Mouse (Mus musculus) neural tube, embryonic 12.5 days (tissue): ENCODE data around the gene Phactr1. TPM values are rescaled to one million over a fixed set of nuclear protein-coding genes. Genes with fewer than 3 reads are reported as not detected.

ENCODE experiments used
- ATAC-seq: fragments of 200-750 bp; cut with Nextera tagmentation; 2 replicates; pipeline ENCODE4 v1.8.0; 2017; ENCODE audit warnings: low read depth, mild to moderate bottlenecking, moderate TSS enrichment, moderate library complexity; ENCODE audit not compliant: low FRiP score
- H3K27ac ChIP-seq: fragments of 300-500 bp; sonication (generic); 2 replicates; pipeline ENCODE4 v1.5.1; 2016
- H3K27me3 ChIP-seq: fragments of 300-500 bp; sonication (generic); replicated peaks from 2 replicates; pipeline ENCODE4 v1.6.1; 2016; ENCODE audit warnings: mild to moderate bottlenecking
- H3K36me3 ChIP-seq: fragments of 300-500 bp; sonication (generic); 2 replicates; pipeline ENCODE4 v1.6.1; 2016; ENCODE audit warnings: mild to moderate bottlenecking
- H3K4me1 ChIP-seq: fragments of 300-500 bp; sonication (generic); 2 replicates; pipeline ENCODE4 v1.6.1; 2016
- H3K4me2 ChIP-seq: fragments of 300-500 bp; sonication (generic); replicated peaks from 2 replicates; pipeline ENCODE4 v1.6.1; 2016; ENCODE audit warnings: mild to moderate bottlenecking
- H3K4me3 ChIP-seq: fragments of 300-500 bp; sonication (generic); 2 replicates; pipeline ENCODE4 v1.5.1; 2016
- H3K9ac ChIP-seq: fragments of 300-500 bp; sonication (generic); 2 replicates; pipeline ENCODE4 v1.6.1; 2016; ENCODE audit warnings: mild to moderate bottlenecking
- H3K9me3 ChIP-seq: fragments of 300-500 bp; sonication (generic); 2 replicates; pipeline ENCODE4 v1.6.1; 2016; ENCODE audit warnings: mild to moderate bottlenecking
- WGBS: fragments of 180-500 bp; shearing (Covaris S2); methylation state at CpG from one replicate; pipeline ENCODE4 v1.1.7; 2016; 5-methylcytosine and 5-hydroxymethylcytosine counted together
- polyA plus RNA-seq: library from polyadenylated mRNA; unstranded; fragments of >200 nt; fragmentation: Nextera tagmentation; extraction: Ambion mirVana; gene quantifications from 2 replicates; pipeline ENCODE4 v1.2.1, GENCODE M21; 2016

Phactr1 gene
- polyA plus RNA-seq, 1 experiment from 2014 or later = 47.5 TPM

- ATAC-seq = no peak
- no peak overlapping the region for H3K4me3 ChIP-seq
- 90% methylated on average over 5 of the region's 5 CpGs for WGBS
- no peaks in the 10 kb centered on the region for H3K36me3 ChIP-seq
- no peaks in the 10 kb centered on the region for H3K9me3 ChIP-seq
- H3K4me1 ChIP-seq = no peaks in the 10 kb centered on the region
- no peak overlapping the region for H3K9ac ChIP-seq
- no peak overlapping the region for H3K27ac ChIP-seq
- H3K4me2 ChIP-seq = no peak overlapping the region
- H3K27me3 ChIP-seq = no peaks in the 10 kb centered on the region
These were observed 207.3 kb downstream of the Phactr1 start for GRCm38 (mm10) chr13:42887701-42888100.

GRCm38 (mm10) chr13:42889516-42890474 lies 209.4 kb downstream of the Phactr1 start:
- H3K9me3 ChIP-seq = no peaks in the 10 kb centered on the region
- H3K27ac ChIP-seq = no peak overlapping the region
- H3K9ac ChIP-seq = no peak overlapping the region
- no peaks in the 10 kb centered on the region for H3K27me3 ChIP-seq
- ATAC-seq = no peak
- H3K4me2 ChIP-seq = no peak overlapping the region
- no peaks in the 10 kb centered on the region for H3K36me3 ChIP-seq
- H3K4me3 ChIP-seq = no peak overlapping the region
- 82% methylated on average over 12 of the region's 12 CpGs for WGBS
- H3K4me1 ChIP-seq = no peaks in the 10 kb centered on the region

- H3K9me3 ChIP-seq = no peaks in the 10 kb centered on the region
- H3K9ac ChIP-seq = no peak overlapping the region
- no peak overlapping the region for H3K4me3 ChIP-seq
- no peak overlapping the region for H3K27ac ChIP-seq
- H3K27me3 ChIP-seq = no peaks in the 10 kb centered on the region
- no peak overlapping the region for H3K4me2 ChIP-seq
- 87% methylated on average over 5 of the region's 5 CpGs for WGBS
- H3K4me1 ChIP-seq = no peaks in the 10 kb centered on the region
- H3K36me3 ChIP-seq = no peaks in the 10 kb centered on the region
- ATAC-seq = no peak
These were observed 210.2 kb downstream of the Phactr1 start for GRCm38 (mm10) chr13:42890651-42891050.

GRCm38 (mm10) chr13:42894016-42894415 lies 213.6 kb downstream of the Phactr1 start:
- Histone ChIP-seq H3K4me1 (no peaks in the 10 kb centered on the region), H3K9me3 (no peaks in the 10 kb centered on the region), H3K4me3 (no peak overlapping the region), H3K9ac (no peak overlapping the region), H3K36me3 (no peaks in the 10 kb centered on the region), H3K27me3 (no peaks in the 10 kb centered on the region), H3K27ac (no peak overlapping the region), H3K4me2 (no peak overlapping the region)
- WGBS = 91% methylated on average over 10 of the region's 10 CpGs
- no peak for ATAC-seq

GRCm38 (mm10) chr13:42894598-42894997 lies 214.2 kb downstream of the Phactr1 start:
- no peaks in the 10 kb centered on the region for H3K9me3 ChIP-seq
- no peak overlapping the region for H3K4me2 ChIP-seq
- no peaks in the 10 kb centered on the region for H3K27me3 ChIP-seq
- no peak overlapping the region for H3K4me3 ChIP-seq
- no peak overlapping the region for H3K27ac ChIP-seq
- H3K9ac ChIP-seq = no peak overlapping the region
- ATAC-seq = no peak
- no peaks in the 10 kb centered on the region for H3K36me3 ChIP-seq
- no peaks in the 10 kb centered on the region for H3K4me1 ChIP-seq
- 91% methylated on average over 12 of the region's 12 CpGs for WGBS

GRCm38 (mm10) chr13:42895980-42896379 lies 215.6 kb downstream of the Phactr1 start:
- H3K4me2 ChIP-seq = no peak overlapping the region
- no peak overlapping the region for H3K9ac ChIP-seq
- no peaks in the 10 kb centered on the region for H3K9me3 ChIP-seq
- H3K36me3 ChIP-seq = no peaks in the 10 kb centered on the region
- H3K4me1 ChIP-seq = no peaks in the 10 kb centered on the region
- no peak for ATAC-seq
- H3K4me3 ChIP-seq = no peak overlapping the region
- WGBS = 60% methylated on average over 3 of the region's 3 CpGs
- no peaks in the 10 kb centered on the region for H3K27me3 ChIP-seq
- no peak overlapping the region for H3K27ac ChIP-seq

GRCm38 (mm10) chr13:42899611-42900010 lies 219.2 kb downstream of the Phactr1 start:
- no peaks in the 10 kb centered on the region for H3K9me3 ChIP-seq
- no peak overlapping the region for H3K27ac ChIP-seq
- WGBS = 68% methylated on average over 3 of the region's 3 CpGs
- no peaks in the 10 kb centered on the region for H3K27me3 ChIP-seq
- H3K4me3 ChIP-seq = no peak overlapping the region
- H3K4me1 ChIP-seq = no peaks in the 10 kb centered on the region
- H3K36me3 ChIP-seq = no peaks in the 10 kb centered on the region
- H3K4me2 ChIP-seq = no peak overlapping the region
- no peak overlapping the region for H3K9ac ChIP-seq
- ATAC-seq = no peak

- H3K36me3 ChIP-seq = no peaks in the 10 kb centered on the region
- no peaks in the 10 kb centered on the region for H3K27me3 ChIP-seq
- no peak overlapping the region for H3K27ac ChIP-seq
- no peak overlapping the region for H3K9ac ChIP-seq
- H3K4me1 ChIP-seq = no peaks in the 10 kb centered on the region
- ATAC-seq = no peak
- H3K4me3 ChIP-seq = no peak overlapping the region
- H3K9me3 ChIP-seq = no peaks in the 10 kb centered on the region
- H3K4me2 ChIP-seq = no peak overlapping the region
- WGBS = 94% methylated on average over 2 of the region's 2 CpGs
These were observed 221.4 kb downstream of the Phactr1 start for GRCm38 (mm10) chr13:42901837-42902236.

GRCm38 (mm10) chr13:42902859-42903258 lies 222.4 kb downstream of the Phactr1 start:
- no peak for ATAC-seq
- Histone ChIP-seq H3K9ac (no peak overlapping the region), H3K9me3 (no peaks in the 10 kb centered on the region), H3K27me3 (no peaks in the 10 kb centered on the region), H3K36me3 (no peaks in the 10 kb centered on the region), H3K4me2 (no peak overlapping the region), H3K4me3 (no peak overlapping the region), H3K27ac (no peak overlapping the region), H3K4me1 (no peaks in the 10 kb centered on the region)
- 85% methylated on average over 3 of the region's 3 CpGs for WGBS

- H3K4me3 ChIP-seq = no peak overlapping the region
- ATAC-seq = no peak
- H3K36me3 ChIP-seq = no peaks in the 10 kb centered on the region
- H3K27me3 ChIP-seq = no peaks in the 10 kb centered on the region
- no peak overlapping the region for H3K4me2 ChIP-seq
- no peak overlapping the region for H3K9ac ChIP-seq
- H3K27ac ChIP-seq = no peak overlapping the region
- no peaks in the 10 kb centered on the region for H3K4me1 ChIP-seq
- H3K9me3 ChIP-seq = no peaks in the 10 kb centered on the region
- WGBS = 81% methylated on average over 4 of the region's 4 CpGs
These were observed 225.4 kb downstream of the Phactr1 start for GRCm38 (mm10) chr13:42905818-42906217.

GRCm38 (mm10) chr13:42906990-42907389 lies 226.6 kb downstream of the Phactr1 start:
- no peaks in the 10 kb centered on the region for H3K4me1 ChIP-seq
- H3K9ac ChIP-seq = no peak overlapping the region
- H3K27ac ChIP-seq = no peak overlapping the region
- WGBS = 90% methylated on average over 12 of the region's 12 CpGs
- no peak overlapping the region for H3K4me2 ChIP-seq
- no peak overlapping the region for H3K4me3 ChIP-seq
- no peak for ATAC-seq
- H3K27me3 ChIP-seq = no peaks in the 10 kb centered on the region
- no peaks in the 10 kb centered on the region for H3K9me3 ChIP-seq
- no peaks in the 10 kb centered on the region for H3K36me3 ChIP-seq

GRCm38 (mm10) chr13:42915081-42915480 lies 234.7 kb downstream of the Phactr1 start:
- WGBS = 80% methylated on average over 4 of the region's 4 CpGs
- ATAC-seq = no peak
- Histone ChIP-seq H3K4me3 (no peak overlapping the region), H3K4me2 (no peak overlapping the region), H3K27me3 (peaks cover 14% of the 10 kb centered on the region; the same call in 1 of the 2 replicates), H3K36me3 (no peaks in the 10 kb centered on the region), H3K9ac (no peak overlapping the region), H3K9me3 (no peaks in the 10 kb centered on the region), H3K27ac (no peak overlapping the region), H3K4me1 (peaks cover 17% of the 10 kb centered on the region)

- Histone ChIP-seq H3K4me1 (peaks cover 17% of the 10 kb centered on the region), H3K27ac (no peak overlapping the region), H3K9me3 (no peaks in the 10 kb centered on the region), H3K36me3 (no peaks in the 10 kb centered on the region), H3K4me3 (peak overlapping the region; percentile 60), H3K9ac (peak overlapping the region; percentile 71), H3K27me3 (peaks cover 14% of the 10 kb centered on the region; the same call in 1 of the 2 replicates), H3K4me2 (peak overlapping the region; percentile 100)
- 14% methylated on average over 6 of the region's 6 CpGs for WGBS
- ATAC-seq = no peak
These were observed 235.4 kb downstream of the Phactr1 start for GRCm38 (mm10) chr13:42915851-42916193.
